Mouse (Mus musculus) adrenal gland, postnatal 10 days (tissue): ENCODE measurements around the gene AF067061. TPM values are rescaled to one million over a fixed set of nuclear protein-coding genes. Genes with fewer than 3 reads are reported as not detected.
"Not testable (repeated sequence)": the region's sequence is repeated elsewhere in the genome, so short reads cannot be mapped to it uniquely, and the experiment has no call there.

Source experiments
- DNase-seq: peaks from one replicate; pipeline ENCODE4 v3.0.0; 2021; ENCODE audit warnings: mixed read lengths
- long read RNA-seq, 2 experiments: library from polyadenylated mRNA; stranded (forward); transcript quantifications; one replicate each; pipeline ENCODE4 v2.0.0; 2021
- total RNA-seq, 2 experiments: library from RNA; stranded (reverse); gene quantifications; 2 replicates each; pipeline ENCODE4 v1.2.3; 2021

Gene AF067061
- not detected for total RNA-seq
- long read RNA-seq, experiment 1 = 0 reads
- long read RNA-seq, experiment 2 = 0 reads

DNA sequence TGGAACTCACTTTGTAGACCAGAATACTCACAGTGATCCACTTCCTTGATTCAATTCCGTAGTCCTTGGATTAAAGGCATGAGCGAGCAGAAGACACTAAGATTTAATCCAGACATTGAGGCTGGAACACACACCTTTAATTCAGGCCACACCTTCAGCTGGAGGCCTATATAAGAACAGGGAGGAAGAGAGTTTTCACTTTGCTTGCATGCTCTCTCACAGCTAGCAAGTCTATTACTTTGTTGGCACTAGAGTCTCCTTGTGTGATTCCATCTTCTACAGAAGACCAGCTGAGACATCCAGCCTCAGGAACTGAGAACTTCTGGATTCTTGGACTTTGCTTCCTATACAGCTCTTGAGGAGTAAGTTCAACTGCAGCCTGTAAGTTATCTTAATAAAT lies at the start of gene AF067061:
Gene AF067061 (plus strand): TSS at position 245 of the 400 bp plus-strand sequence.
- DNase-seq = not testable (repeated sequence)

DNA sequence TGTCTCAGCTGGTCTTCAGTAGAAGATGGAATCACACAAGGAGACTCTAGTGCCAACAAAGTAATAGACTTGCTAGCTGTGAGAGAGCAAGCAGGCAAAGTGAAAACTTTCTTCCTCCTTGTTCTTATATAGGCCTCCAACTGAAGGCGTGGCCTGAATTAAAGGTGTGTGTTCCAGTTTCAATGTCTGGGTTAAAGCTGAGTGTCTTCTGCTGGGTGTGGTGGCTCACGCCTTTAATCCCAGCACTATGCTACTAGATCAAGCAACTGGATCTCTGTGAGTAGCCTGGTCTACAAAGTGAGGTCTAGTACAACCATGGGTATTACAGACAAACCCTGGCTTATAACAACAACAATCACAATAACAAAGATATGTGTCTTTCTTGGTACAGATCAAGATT lies 47.1 kb upstream of the AF067061 start, which contains the start of gene Gm21762:
Gene Gm21762 (minus strand): TSS at position 101 of the 400 bp plus-strand sequence.
- DNase-seq = not testable (repeated sequence)

DNA sequence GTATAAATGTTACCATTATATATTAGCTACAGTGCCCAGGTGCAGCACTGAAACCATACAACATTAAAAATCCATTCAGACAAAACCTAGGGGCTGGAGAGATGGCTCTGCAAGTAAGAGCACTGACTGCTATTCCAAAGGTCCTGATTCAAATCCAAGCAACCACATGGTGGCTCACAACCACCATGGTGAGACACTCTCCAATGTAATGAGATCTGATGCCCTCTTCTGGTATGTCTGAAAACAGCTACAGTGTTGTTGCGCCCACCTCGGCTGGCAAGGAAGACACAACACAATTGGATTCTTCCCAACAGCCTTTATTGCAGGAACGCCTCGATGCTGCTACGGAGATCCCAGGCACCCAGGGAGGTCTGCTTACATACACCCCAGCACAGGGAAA lies 42.0 kb upstream of the AF067061 start:
- not testable (repeated sequence) for DNase-seq

DNA sequence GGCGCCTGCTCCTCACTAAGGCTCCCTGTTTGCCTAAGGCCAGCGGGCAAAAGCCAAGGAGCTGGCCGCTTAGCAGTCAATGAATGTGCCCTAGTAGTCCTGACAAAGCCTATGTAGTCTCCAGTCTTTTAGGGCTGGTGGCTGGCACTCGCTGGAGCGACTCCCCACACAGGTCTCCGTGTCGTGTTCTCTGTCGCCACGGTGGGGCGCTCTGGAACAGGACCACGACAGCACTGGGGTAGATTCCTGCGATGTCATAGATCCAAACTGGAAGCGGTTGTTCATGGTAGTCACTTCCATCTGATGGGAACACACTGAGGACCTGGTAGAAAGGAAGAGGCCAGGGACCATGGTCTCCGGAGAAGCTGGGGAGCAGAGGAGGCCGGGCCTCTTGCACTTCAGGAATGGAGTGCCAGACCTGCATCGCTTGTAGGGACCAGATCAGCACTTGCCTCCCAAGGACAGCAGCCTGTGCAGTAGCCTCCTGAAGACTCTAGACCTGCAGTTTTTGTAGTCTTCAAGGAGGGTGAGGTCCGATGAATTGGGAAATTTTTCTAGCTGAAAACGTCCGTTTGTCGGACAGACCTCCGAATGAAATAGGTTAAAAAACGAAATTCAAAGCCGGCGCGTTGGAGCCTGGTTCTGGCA lies 39.8 kb upstream of the AF067061 start:
- not testable (repeated sequence) for DNase-seq

DNA sequence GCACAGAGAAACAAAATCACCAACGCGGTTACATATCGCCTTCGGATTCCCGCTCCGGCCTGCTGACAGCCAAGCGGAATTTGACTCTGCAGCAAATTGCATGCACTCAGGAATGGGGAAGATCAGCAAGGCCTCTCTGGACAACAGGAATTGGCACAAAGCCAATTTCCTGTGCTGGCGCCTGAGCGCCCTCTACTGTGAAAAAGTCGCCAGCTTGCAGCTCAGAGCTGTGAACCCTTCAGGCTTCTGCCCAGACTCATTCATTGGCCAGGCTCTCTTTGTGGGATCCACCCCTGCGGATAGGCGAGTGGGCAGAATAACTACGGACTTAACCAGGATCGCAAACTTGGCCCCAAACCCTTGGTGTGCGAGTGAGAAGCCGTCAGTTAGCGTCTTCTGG lies 31.1 kb upstream of the AF067061 start:
- DNase-seq = not testable (repeated sequence)

DNA sequence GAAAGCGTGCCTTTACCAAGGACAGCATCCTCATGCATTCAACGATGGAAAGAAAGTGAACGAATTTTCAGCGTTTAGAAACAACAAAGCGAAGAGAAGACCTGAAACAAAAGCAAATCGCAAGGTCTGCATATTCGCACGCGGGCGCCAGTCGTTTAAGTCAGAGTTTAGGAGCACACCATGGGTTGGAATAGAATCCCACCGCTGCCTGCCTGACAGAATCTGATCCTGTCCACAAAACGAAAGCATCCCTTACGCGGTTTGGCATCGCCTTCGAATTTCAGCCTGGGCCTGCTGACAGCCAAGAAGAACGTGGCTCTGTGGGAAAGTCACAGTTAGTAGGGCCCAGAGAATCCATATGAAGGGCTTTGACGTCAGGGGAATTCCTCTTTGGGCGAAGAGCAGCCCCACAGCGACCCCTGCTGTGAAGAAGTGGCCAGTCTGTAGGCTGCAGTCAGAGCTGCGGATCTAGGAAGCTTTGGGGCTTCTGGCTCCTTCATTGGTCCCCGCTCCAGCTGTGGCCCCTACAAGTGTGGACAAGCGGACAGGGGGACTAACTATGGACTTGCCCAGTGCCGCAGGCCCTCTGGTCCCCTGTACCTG lies 30.4 kb upstream of the AF067061 start:
- not testable (repeated sequence) for DNase-seq

DNA sequence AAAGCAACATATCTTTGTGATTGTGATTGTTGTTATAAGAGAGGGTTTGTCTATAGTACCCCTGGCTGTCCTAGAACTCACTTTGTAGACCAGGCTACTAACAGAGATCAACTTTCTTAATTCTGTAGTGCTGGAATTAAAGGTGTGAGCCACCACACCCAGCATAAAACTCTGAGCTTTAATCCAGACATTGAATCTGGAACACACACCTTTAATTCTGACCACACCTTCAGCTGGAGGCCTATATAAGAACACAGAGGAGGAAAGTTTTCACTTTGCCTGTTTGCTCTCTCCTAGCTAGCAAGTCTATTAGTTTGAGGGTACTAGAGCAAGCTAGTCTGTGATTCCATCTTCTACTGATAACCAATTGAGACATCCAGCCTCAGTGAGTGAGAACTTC lies 24.1 kb upstream of the AF067061 start, which contains the start of gene Gm21731:
Gene Gm21731 (plus strand): TSS at position 301 of the 400 bp plus-strand sequence.
- DNase-seq = not testable (repeated sequence)

DNA sequence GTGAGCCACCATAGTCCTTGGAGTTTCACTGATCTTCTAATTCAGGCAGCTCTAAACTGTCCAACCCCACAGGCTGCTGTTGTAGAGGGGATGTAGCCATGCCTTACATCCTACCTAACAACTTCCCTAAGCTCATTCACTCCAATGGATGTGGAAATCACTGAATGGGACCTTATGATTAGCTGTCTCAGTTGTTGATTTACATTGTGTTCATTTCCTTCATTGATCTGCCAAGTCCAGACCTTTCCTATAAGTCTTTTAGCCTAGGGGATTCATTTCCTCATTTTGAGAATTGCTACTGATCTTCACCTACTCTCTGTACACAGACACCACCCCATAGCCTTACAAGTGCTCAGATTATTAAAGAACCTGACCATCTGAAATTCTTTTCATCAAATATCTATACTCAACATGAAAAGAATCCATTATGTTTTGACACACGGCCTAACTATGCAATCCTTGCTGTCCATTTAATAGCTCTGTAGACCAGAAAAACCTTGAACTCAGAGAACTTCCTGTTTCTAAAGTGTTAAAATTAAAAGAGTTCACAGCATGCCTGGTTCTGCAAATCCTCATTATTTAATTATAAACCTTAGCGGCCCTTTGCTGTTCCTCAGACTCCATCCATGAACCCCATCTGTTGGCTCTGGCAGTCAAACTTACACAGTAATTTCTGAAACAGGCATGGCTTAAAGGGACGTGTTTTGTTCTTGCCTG lies 11.5 kb upstream of the AF067061 start:
- DNase-seq = not testable (repeated sequence)

DNA sequence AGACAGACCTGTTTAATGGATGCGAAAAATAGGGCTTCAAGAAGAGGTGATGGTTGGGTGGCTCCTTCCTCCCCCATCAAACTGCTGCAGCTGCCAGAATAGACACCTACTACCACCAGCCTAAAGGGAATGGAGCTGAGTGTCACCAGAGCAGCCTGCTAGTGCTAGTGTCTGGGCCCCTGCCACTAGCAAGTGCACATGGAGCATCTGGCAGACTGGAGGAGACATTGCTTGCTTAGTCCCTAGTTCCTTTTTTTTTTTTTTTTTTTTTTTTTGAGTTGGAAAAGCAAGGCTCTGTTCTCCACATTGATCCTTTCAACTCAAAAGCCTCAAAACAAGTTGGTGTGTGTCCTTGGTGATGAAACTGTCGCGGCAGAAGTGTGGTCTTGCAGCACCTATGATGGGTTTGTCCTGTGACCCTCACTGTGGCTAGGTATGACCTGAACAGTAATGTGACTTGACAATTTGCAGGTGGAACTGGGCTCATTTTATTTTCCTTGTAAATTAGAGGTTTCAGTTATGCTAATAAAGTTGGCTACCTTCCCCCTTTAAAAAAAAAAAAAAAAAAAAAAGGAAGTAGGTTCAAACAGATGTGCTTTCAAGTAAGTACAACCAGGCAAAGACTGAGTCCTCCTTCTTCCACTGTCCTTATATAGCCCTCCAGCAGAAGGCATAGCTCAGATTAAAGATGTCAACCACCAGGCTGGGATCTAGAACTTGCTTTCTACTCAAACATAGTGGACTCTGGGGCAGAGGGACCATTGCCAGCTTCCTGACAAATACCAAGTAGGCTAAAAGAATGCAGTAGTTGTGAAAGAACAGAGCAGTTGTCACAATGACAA lies 3.9 kb upstream of the AF067061 start:
- DNase-seq = not testable (repeated sequence)

DNA sequence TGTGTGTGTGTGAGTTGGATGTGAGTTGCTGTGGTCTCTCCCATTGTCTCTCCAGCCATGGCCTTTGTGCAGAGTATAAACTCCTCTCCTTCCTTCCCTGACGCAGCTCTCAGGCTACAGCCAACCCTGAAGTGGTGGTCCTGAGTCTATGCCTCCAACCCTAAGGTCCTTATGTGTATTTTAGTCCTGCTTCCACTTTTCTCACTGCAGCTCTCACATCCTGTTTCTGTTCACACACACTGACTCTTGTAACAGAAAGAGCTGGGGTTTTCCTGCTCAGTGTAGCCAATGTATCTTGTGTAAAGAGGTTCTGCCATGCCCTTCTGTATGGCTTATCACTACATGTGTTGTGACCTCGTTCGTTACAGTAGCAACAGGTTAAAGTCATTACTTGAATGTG lies 3.2 kb upstream of the AF067061 start:
- DNase-seq = not testable (repeated sequence)

DNA sequence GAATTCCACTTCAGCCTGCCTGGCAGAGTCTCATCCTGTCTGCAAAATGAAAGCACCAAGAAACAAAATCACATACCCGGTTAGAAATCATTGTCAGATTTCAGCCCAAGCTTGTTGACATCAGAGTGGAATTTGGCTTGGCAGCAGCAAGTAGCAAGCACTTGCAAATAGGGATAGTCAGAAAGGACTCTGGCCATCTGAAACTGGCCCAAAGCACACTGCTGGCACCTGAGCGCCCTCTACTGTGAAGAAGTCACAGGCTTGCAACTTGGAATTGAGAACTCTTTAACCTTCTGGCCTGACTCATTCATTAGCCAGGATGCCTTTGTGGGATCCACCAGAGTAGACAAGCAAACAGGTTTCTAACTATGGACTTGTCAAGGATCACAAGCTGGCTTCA lies 14.9 kb downstream of the AF067061 start:
- not testable (repeated sequence) for DNase-seq

DNA sequence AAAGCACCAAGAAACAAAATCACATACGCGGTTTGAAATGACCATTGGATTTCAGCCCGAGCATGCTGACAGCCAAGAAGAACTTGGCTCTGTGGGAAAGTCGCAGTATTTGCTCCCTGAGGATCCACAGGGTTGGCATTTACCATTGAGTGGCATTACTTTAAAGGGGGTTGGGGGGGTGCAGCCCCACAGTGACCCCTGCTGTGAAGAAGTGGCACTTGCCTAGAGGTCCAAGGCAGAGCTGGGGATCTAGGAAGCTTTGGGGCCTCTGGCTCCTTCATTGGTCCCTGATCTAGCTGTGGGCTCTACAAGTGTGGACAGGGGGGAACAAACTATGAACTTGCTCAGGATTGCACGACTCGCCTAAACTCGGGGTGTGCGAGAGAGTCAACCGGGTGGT lies 15.9 kb downstream of the AF067061 start:
- DNase-seq = no peak

DNA sequence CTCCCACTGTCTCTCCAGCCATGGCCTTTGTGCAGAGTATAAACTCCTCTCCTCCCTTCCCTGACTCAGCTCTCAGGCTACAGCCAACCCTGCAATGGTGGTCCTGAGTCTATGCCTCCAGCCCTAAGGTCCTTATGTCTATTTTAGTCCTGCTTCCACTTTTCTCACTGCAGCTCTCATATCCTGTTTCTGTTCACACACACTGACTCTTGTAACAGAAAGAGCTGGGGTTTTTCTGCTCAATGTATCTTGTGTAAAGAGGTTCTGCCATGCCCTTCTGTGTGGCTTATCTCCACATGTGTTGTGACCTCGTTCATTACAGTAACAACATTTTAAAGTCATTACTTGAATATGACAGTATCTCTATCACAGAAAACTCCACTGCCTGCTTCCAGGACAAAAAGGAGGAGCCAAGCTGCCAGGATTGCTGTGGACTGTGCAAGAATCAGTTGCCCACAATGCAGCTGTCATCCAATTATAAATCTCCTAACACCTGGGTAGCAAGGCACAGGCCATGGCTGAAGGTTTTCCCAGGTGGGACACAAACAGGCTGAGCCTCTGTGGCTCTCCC lies 36.5 kb downstream of the AF067061 start:
- no peak for DNase-seq

DNA sequence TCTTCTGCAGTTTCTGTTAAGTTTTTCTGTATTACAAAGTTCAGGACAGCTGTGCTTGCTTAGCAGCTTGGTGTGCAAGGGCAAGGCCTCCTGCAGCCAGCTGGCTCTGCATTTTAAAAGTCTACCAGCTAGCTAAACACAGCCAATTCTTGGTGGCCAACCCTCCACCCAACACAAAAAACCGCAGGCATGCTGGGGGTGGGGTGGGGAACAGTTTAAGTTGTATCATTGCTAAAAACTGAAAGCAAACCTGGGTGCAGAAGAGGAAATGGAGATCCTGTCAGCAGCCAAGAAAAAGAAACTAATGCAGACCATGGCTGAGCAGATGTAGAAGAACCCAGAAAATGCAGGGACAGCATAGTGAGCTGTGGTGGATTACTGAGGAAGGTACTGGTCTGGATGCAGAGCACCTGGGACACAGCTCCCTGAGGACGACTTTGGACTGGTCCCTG lies 37.1 kb downstream of the AF067061 start, which contains the start of gene BC147527:
Gene BC147527 (plus strand): TSS at position 402 of the 452 bp plus-strand sequence.
- DNase-seq = no peak

DNA sequence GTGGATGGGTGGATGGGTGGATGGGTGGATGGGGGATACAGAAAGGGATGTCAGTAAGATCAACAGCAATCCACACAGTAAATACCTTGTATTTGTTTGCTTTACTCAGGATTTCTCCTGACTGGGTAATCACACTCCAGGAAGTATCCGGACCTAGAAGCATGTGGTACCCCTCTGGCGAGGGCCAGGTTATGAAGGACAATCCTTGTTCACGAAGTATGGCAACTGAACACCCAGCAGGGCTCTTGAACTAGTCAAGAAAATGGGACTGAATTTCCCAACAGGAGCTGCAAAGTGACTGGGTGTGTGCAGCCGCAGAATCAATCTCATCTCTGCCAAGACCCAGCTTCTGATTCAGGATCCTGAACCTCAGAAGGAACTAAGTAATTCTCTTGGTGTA lies 37.9 kb downstream of the AF067061 start:
- DNase-seq = no peak

DNA sequence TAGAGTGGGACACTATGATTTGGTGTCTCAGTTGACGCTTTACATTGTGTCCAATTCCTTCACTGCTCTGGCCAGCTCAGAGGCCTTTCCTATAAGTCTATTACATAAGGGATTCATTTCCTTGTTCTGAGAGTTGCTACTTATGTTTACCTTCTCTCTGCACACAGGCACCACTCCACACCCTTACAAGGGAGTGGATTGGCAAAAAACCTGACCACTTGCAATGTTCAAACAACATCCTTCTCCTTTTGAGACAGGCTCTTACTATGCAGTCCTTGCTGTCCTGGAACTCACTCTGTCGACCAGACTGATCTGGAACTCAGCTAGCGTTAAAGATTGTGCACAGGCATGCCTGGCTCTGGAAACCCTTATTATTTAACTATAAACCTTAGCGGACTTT lies 47.8 kb downstream of the AF067061 start:
- no peak for DNase-seq

DNA sequence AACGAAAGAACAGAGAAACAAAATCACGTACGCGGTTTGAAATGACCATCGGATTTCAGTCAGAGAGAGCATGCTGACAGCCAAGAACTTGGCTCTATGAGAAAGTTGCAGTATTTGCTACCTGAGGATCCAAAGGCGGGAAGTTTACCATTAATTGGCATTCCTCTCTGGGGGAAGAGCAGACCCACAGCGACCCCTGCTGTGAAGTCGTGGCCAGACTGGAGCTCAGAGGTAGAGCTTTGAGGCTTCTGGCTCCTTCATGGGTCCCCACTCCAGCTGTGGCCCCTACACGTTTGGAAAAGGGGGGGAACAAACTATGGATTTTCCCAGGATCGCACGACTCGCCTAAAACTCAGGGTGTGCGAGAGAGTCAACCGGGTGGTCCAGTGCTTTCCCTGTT lies 50.7 kb downstream of the AF067061 start:
- peak; percentile 3 for DNase-seq
